Mouse (Mus musculus): Measurements from ENCODE around the gene Pafah2. TPM values are rescaled to one million over a fixed set of nuclear protein-coding genes. Genes with fewer than 3 reads are reported as not detected.

Pafah2 gene
- polyA plus RNA-seq, 2 experiments = 4.3 to 5.4 TPM

DNA sequence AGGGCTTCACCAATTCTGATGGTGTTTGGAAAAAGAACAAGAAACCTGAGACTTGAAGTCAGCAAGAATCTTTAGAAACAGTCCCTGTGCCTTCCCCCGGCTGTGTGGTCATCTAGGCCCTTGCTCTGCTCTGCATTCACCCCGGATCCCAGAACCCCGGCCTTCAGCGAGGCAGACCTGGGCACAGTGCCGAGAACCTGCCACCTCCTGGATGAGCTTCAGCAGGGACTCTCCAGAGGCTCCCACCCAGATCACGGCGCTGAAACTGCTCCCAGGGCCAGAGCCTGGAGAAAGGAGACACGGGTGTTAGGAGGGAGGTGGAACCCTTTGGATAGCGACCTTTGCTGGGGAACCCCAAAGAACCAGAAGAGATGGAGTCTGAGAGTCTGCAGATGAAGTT, 34.0 kb upstream of the Pafah2 start:
- H3K27me3 ChIP-seq (ENCODE audit: control insufficient read depth, insufficient read depth, low read length) = no peaks in the 10 kb centered on the region
- H3K27ac ChIP-seq = no peak overlapping the region
- no peak overlapping the region for H3K9ac ChIP-seq (replicated peaks)
- no peaks in the 10 kb centered on the region for H3K36me3 ChIP-seq (replicated peaks; ENCODE audit: control insufficient read depth, insufficient read depth, low read depth)
- H3K4me3 ChIP-seq (ENCODE audit: insufficient read depth in 1 of 2, low read depth in 2 of 2, low read length in 2 of 2) = no peak overlapping the region
- DNase-seq (ENCODE audit: low read depth in 3 of 3, low spot score in 3 of 3) = no peak
- H3K4me1 ChIP-seq (replicated peaks; ENCODE audit: control insufficient read depth in 2 of 2, insufficient read depth in 2 of 2, low read length in 1 of 2) = no peaks in the 10 kb centered on the region
- no peak overlapping the region for H3K4me2 ChIP-seq (ENCODE audit: low read depth)
- no peak for ATAC-seq (ENCODE audit: insufficient read depth)
- TF ChIP-seq CTCF (IDR thresholded peaks at IDR 0.05; ENCODE audit: low read depth) (no peak), EP300 (IDR thresholded peaks at IDR 0.05; ENCODE audit: low read depth) (no peak)
- no peaks in the 10 kb centered on the region for H3K9me3 ChIP-seq (ENCODE audit: control insufficient read depth, low read length)
- 55% methylated on average over 9 of the region's 9 CpGs for WGBS (ENCODE audit: insufficient replicate concordance)

GRCm38 (mm10) chr4:134362586-134362985, 33.5 kb upstream of the Pafah2 start:
- no peak overlapping the region for H3K27ac ChIP-seq
- TF ChIP-seq EP300 (IDR thresholded peaks at IDR 0.05; ENCODE audit: low read depth) = no peak
- no peak for TF ChIP-seq CTCF (IDR thresholded peaks at IDR 0.05; ENCODE audit: low read depth)
- H3K4me2 ChIP-seq (ENCODE audit: low read depth) = no peak overlapping the region
- no peaks in the 10 kb centered on the region for H3K4me1 ChIP-seq (replicated peaks; ENCODE audit: control insufficient read depth in 2 of 2, insufficient read depth in 2 of 2, low read length in 1 of 2)
- no peaks in the 10 kb centered on the region for H3K9me3 ChIP-seq (ENCODE audit: control insufficient read depth, low read length)
- H3K9ac ChIP-seq (replicated peaks) = no peak overlapping the region
- no peak for DNase-seq (ENCODE audit: low read depth in 3 of 3, low spot score in 3 of 3)
- H3K27me3 ChIP-seq (ENCODE audit: control insufficient read depth, insufficient read depth, low read length) = no peaks in the 10 kb centered on the region
- 5% methylated on average over 9 of the region's 9 CpGs for WGBS (ENCODE audit: insufficient replicate concordance)
- H3K4me3 ChIP-seq (ENCODE audit: insufficient read depth in 1 of 2, low read depth in 2 of 2, low read length in 2 of 2) = no peak overlapping the region
- H3K36me3 ChIP-seq (replicated peaks; ENCODE audit: control insufficient read depth, insufficient read depth, low read depth) = no peaks in the 10 kb centered on the region
- no peak for ATAC-seq (ENCODE audit: insufficient read depth)

DNA sequence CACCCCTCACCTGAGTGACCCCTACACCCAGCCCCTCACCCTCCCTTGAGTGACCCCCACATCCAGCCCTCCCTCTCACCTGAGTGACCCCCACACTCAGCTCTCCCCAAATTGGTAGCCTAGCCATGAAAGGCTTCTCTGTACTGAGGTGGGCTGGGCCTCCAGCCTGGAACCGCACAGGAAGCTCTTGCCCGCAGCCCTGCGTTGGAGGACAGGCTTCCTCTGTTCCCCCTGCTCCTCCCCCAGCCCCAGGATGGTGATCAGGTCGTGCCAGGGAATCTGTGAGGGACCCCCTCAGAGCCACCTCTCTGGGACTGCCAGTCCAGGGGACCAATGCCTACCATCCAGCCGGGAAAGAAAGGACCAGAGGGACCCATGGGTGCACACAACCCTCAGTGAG, 30.8 kb upstream of the Pafah2 start:
- Histone ChIP-seq H3K4me2 (ENCODE audit: low read depth) (no peak overlapping the region), H3K27ac (no peak overlapping the region), H3K4me1 (replicated peaks; ENCODE audit: control insufficient read depth in 2 of 2, insufficient read depth in 2 of 2, low read length in 1 of 2) (no peaks in the 10 kb centered on the region), H3K9me3 (ENCODE audit: control insufficient read depth, low read length) (no peaks in the 10 kb centered on the region), H3K9ac (replicated peaks) (no peak overlapping the region), H3K27me3 (ENCODE audit: control insufficient read depth, insufficient read depth, low read length) (peaks cover 1% of the 10 kb centered on the region), H3K36me3 (replicated peaks; ENCODE audit: control insufficient read depth, insufficient read depth, low read depth) (no peaks in the 10 kb centered on the region), H3K4me3 (ENCODE audit: insufficient read depth in 1 of 2, low read depth in 2 of 2, low read length in 2 of 2) (no peak overlapping the region)
- ATAC-seq (ENCODE audit: insufficient read depth) (no peak), DNase-seq (ENCODE audit: low read depth in 3 of 3, low spot score in 3 of 3) (no peak)
- WGBS (ENCODE audit: insufficient replicate concordance) = 19% methylated on average over 5 of the region's 5 CpGs
- TF ChIP-seq EP300 (IDR thresholded peaks at IDR 0.05; ENCODE audit: low read depth) (no peak), CTCF (IDR thresholded peaks at IDR 0.05; ENCODE audit: low read depth) (no peak)

DNA sequence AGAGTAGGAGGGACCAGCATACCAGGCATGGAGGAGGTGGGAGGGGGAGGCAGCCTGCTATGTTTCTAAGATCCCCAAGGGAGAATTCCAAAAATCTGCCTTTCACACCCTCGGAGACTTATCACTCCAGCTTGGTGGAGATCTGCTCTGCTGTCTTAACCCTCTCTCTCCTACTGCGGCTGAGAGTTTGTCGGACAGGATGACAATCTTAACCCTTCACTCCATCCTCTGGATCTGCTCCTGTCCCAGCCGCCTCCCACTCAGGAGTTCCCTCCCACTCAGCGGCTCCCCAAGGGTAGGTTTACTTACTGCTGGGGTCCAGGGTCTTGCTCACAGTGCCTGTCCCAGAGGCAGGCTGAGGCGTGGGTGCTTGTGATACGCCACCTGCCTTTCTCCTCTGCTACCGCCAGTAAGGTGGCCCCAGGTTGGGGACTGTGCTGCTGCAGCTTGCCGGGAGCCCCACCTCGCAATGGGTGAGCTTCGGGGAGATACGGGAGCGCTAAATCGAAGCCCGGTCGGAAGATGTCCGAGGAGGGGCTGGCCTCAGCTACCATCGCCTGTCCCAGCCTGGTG, 25.4 kb upstream of the Pafah2 start:
- 3% methylated on average over 18 of the region's 18 CpGs for WGBS (ENCODE audit: insufficient replicate concordance)
- no peak for TF ChIP-seq EP300 (IDR thresholded peaks at IDR 0.05; ENCODE audit: low read depth)
- TF ChIP-seq CTCF (IDR thresholded peaks at IDR 0.05; ENCODE audit: low read depth) = no peak
- peaks cover 26% of the 10 kb centered on the region for H3K27me3 ChIP-seq (ENCODE audit: control insufficient read depth, insufficient read depth, low read length)
- H3K4me3 ChIP-seq (ENCODE audit: insufficient read depth in 1 of 2, low read depth in 2 of 2, low read length in 2 of 2) = no peak overlapping the region
- DNase-seq (ENCODE audit: low read depth in 3 of 3, low spot score in 3 of 3) (no peak), ATAC-seq (ENCODE audit: insufficient read depth) (no peak)
- H3K4me1 ChIP-seq (replicated peaks; ENCODE audit: control insufficient read depth in 2 of 2, insufficient read depth in 2 of 2, low read length in 1 of 2) = no peaks in the 10 kb centered on the region
- H3K9ac ChIP-seq (replicated peaks) = no peak overlapping the region
- H3K4me2 ChIP-seq (ENCODE audit: low read depth) = no peak overlapping the region
- H3K27ac ChIP-seq = no peak overlapping the region
- H3K9me3 ChIP-seq (ENCODE audit: control insufficient read depth, low read length) = no peaks in the 10 kb centered on the region
- H3K36me3 ChIP-seq (replicated peaks; ENCODE audit: control insufficient read depth, insufficient read depth, low read depth) = no peaks in the 10 kb centered on the region

DNA sequence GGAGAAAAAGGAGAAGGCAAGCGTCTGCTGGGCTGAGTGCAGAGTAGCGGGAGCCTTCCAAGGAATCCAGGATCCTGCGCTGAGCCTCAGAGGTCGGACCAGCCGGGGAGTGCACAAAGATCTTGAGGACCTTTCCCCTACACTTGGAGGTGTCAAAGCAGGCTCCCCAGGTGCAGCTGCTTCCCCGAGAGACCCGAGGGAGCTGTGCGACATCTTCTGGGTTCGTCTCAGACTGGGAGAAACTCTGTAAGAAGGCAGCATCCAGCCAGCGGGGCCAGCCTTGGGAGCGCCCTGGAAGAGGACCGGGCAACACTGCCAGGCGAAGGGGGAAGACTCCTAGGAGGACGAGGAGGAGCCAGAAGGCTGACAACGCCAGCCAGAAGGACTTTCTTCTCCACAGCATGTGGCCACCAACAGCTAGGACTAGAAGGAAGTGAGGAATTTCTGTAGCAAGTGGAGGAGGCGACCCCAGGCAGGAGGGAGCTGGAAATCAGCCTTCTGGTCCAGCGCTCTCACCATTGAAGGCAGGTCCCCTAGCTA, 24.7 kb upstream of the Pafah2 start:
- Histone ChIP-seq H3K9me3 (ENCODE audit: control insufficient read depth, low read length) (no peaks in the 10 kb centered on the region), H3K4me2 (ENCODE audit: low read depth) (peak overlapping the region; percentile 52; the same call in 1 of the 2 replicates), H3K27ac (no peak overlapping the region), H3K4me3 (ENCODE audit: insufficient read depth in 1 of 2, low read depth in 2 of 2, low read length in 2 of 2) (no peak overlapping the region), H3K4me1 (replicated peaks; ENCODE audit: control insufficient read depth in 2 of 2, insufficient read depth in 2 of 2, low read length in 1 of 2) (no peaks in the 10 kb centered on the region), H3K27me3 (ENCODE audit: control insufficient read depth, insufficient read depth, low read length) (peaks cover 26% of the 10 kb centered on the region), H3K36me3 (replicated peaks; ENCODE audit: control insufficient read depth, insufficient read depth, low read depth) (no peaks in the 10 kb centered on the region), H3K9ac (replicated peaks) (no peak overlapping the region)
- 1% methylated on average over 17 of the region's 17 CpGs for whole genome bisulfite sequencing (ENCODE audit: insufficient replicate concordance)
- no peak for TF ChIP-seq CTCF (IDR thresholded peaks at IDR 0.05; ENCODE audit: low read depth)
- no peak for TF ChIP-seq EP300 (IDR thresholded peaks at IDR 0.05; ENCODE audit: low read depth)
- DNase-seq (ENCODE audit: low read depth in 3 of 3, low spot score in 3 of 3) (no peak), ATAC-seq (ENCODE audit: insufficient read depth) (no peak)

Data from liver, embryonic 14.5 days (tissue).